Mouse (Mus musculus) heart, embryonic 13.5 days (tissue): Measurements from ENCODE around the gene Wdr25. TPM values are rescaled to one million over a fixed set of nuclear protein-coding genes. Genes with fewer than 3 reads are reported as not detected.

Experiments used
- ATAC-seq: fragments of 200-750 bp; cut with Nextera tagmentation; 2 replicates; pipeline ENCODE4 v1.8.0; 2017; ENCODE audit warnings: moderate TSS enrichment; ENCODE audit not compliant: insufficient number of reproducible peaks, low FRiP score, low TSS enrichment; ENCODE audit errors: extremely low read depth
- H3K27ac ChIP-seq: fragments of 300-500 bp; sonication (generic); replicated peaks from 2 replicates; pipeline ENCODE4 v1.5.1; 2015; ENCODE audit warnings: moderate library complexity, mild to moderate bottlenecking, inconsistent platforms
- H3K27me3 ChIP-seq: fragments of 300-500 bp; sonication (generic); replicated peaks from 2 replicates; pipeline ENCODE4 v1.6.1; 2015; ENCODE audit warnings: mild to moderate bottlenecking, inconsistent platforms
- H3K36me3 ChIP-seq: fragments of 300-500 bp; sonication (generic); 2 replicates; pipeline ENCODE4 v1.6.1; 2015; ENCODE audit warnings: mild to moderate bottlenecking, inconsistent platforms
- H3K4me1 ChIP-seq: fragments of 300-500 bp; sonication (generic); 2 replicates; pipeline ENCODE4 v1.6.1; 2015; ENCODE audit warnings: inconsistent platforms
- H3K4me2 ChIP-seq: fragments of 300-500 bp; sonication (generic); 2 replicates; pipeline ENCODE4 v1.6.1; 2015; ENCODE audit warnings: inconsistent platforms, mild to moderate bottlenecking, moderate library complexity
- H3K4me3 ChIP-seq: fragments of 300-500 bp; sonication (generic); 2 replicates; pipeline ENCODE4 v1.5.1; 2015; ENCODE audit warnings: moderate library complexity, mild to moderate bottlenecking, inconsistent platforms
- H3K9ac ChIP-seq: fragments of 300-500 bp; sonication (generic); 2 replicates; pipeline ENCODE4 v1.6.1; 2015; ENCODE audit warnings: inconsistent platforms, mild to moderate bottlenecking, moderate library complexity
- H3K9me3 ChIP-seq: fragments of 300-500 bp; sonication (generic); 2 replicates; pipeline ENCODE4 v1.6.1; 2016; ENCODE audit warnings: inconsistent platforms
- WGBS: fragments of 180-500 bp; shearing (Covaris S2); methylation state at CpG from one replicate; pipeline ENCODE4 v1.1.7; 2015; ENCODE audit warnings: mixed read lengths; 5-methylcytosine and 5-hydroxymethylcytosine counted together
- polyA plus RNA-seq: library from polyadenylated mRNA; unstranded; fragments of >200 nt; fragmentation: Nextera tagmentation; extraction: Ambion mirVana; gene quantifications from 2 replicates; pipeline ENCODE4 v1.2.1, GENCODE M21; 2015

The Wdr25 gene
- polyA plus RNA-seq, 1 experiment from 2014 or later = 6.3 TPM

GRCm38 (mm10) chr12:108915893-108916292 lies 22.5 kb downstream of the Wdr25 start:
- no peak overlapping the region for H3K9ac ChIP-seq
- no peak overlapping the region for H3K27ac ChIP-seq
- H3K27me3 ChIP-seq = no peaks in the 10 kb centered on the region
- no peaks in the 10 kb centered on the region; the same call in 1 of the 2 replicates for H3K9me3 ChIP-seq
- ATAC-seq = no peak
- no peaks in the 10 kb centered on the region for H3K4me1 ChIP-seq
- H3K36me3 ChIP-seq = no peaks in the 10 kb centered on the region
- H3K4me3 ChIP-seq = no peak overlapping the region
- no peak overlapping the region for H3K4me2 ChIP-seq
- WGBS = 27% methylated on average over 6 of the region's 6 CpGs

- Histone ChIP-seq H3K4me2 (no peak overlapping the region), H3K4me3 (no peak overlapping the region), H3K9ac (no peak overlapping the region), H3K27me3 (no peaks in the 10 kb centered on the region), H3K9me3 (no peaks in the 10 kb centered on the region; the same call in 1 of the 2 replicates), H3K4me1 (no peaks in the 10 kb centered on the region), H3K27ac (no peak overlapping the region), H3K36me3 (no peaks in the 10 kb centered on the region)
- ATAC-seq = no peak
- 81% methylated on average over 7 of the region's 7 CpGs for WGBS
Measured at GRCm38 (mm10) chr12:108916447-108917042, 23.1 kb downstream of the Wdr25 start.

- no peaks in the 10 kb centered on the region for H3K36me3 ChIP-seq
- 75% methylated on average over 9 of the region's 9 CpGs for WGBS
- no peak overlapping the region for H3K9ac ChIP-seq
- H3K27ac ChIP-seq = no peak overlapping the region
- no peak overlapping the region for H3K4me3 ChIP-seq
- H3K4me1 ChIP-seq = no peaks in the 10 kb centered on the region
- H3K9me3 ChIP-seq = no peaks in the 10 kb centered on the region; the same call in 1 of the 2 replicates
- no peak for ATAC-seq
- no peaks in the 10 kb centered on the region for H3K27me3 ChIP-seq
- no peak overlapping the region for H3K4me2 ChIP-seq
Measured at GRCm38 (mm10) chr12:108917509-108917908, 24.1 kb downstream of the Wdr25 start.

DNA sequence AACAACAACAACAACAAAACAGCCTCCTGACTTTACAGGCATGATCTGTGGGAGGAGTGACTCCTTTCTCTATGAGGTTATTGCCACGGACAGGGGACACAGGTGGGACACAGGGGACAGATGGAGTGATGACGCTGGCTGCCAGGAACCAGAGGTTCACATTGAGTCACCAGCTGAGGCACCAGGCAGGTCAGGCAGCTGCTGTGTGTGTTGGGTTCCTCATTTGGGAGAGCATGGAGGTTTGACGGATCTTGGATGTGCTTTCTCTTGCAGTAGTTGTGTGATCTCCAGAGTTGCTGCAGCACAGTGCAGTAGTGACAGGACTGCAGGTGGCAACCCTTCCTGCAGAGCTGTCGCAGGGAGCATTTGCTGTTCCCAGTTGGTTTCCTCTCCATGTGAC lies 25.3 kb downstream of the Wdr25 start:
- no peak for ATAC-seq
- WGBS = 56% methylated on average over 4 of the region's 4 CpGs
- no peaks in the 10 kb centered on the region for H3K36me3 ChIP-seq
- H3K4me3 ChIP-seq = no peak overlapping the region
- H3K4me1 ChIP-seq = no peaks in the 10 kb centered on the region
- H3K9ac ChIP-seq = no peak overlapping the region
- no peak overlapping the region for H3K27ac ChIP-seq
- no peaks in the 10 kb centered on the region for H3K27me3 ChIP-seq
- no peak overlapping the region for H3K4me2 ChIP-seq
- H3K9me3 ChIP-seq = no peaks in the 10 kb centered on the region; the same call in 1 of the 2 replicates

DNA sequence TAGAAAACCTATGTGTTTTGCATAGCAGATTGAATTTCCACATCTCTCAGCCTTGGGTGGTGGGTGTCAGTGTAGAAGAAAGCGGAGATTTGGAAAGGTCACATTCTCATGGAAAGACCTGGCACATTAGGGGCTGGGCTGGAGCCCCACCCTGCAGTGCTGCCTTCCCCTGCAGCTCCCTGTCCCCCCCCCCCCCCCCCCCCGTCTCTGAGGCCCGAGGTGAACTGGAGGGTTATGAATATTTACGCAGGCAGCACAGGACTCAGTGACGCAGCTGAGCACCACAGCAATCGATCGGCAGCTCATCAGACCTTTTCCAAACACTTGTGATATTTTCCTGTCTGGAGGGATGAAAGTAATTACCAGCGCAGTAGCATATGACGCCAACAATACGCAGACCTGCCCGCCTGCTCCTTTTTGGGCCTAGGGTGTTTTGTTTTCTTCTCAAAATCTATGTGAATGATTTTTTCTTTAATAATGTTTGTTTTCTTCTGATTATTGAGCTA lies 33.2 kb downstream of the Wdr25 start:
- Histone ChIP-seq H3K27ac (no peak overlapping the region), H3K36me3 (no peaks in the 10 kb centered on the region), H3K4me2 (no peak overlapping the region), H3K4me1 (no peaks in the 10 kb centered on the region), H3K4me3 (no peak overlapping the region), H3K9ac (no peak overlapping the region), H3K27me3 (no peaks in the 10 kb centered on the region), H3K9me3 (no peaks in the 10 kb centered on the region)
- no peak for ATAC-seq
- WGBS = 84% methylated on average over 9 of the region's 11 CpGs

GRCm38 (mm10) chr12:108928249-108928648 lies 34.8 kb downstream of the Wdr25 start:
- no peak overlapping the region for H3K4me2 ChIP-seq
- H3K9me3 ChIP-seq = no peaks in the 10 kb centered on the region
- H3K9ac ChIP-seq = no peak overlapping the region
- H3K36me3 ChIP-seq = no peaks in the 10 kb centered on the region
- no peak for ATAC-seq
- WGBS = 70% methylated on average over 2 of the region's 2 CpGs
- H3K4me1 ChIP-seq = no peaks in the 10 kb centered on the region
- no peak overlapping the region for H3K4me3 ChIP-seq
- no peaks in the 10 kb centered on the region for H3K27me3 ChIP-seq
- no peak overlapping the region for H3K27ac ChIP-seq

GRCm38 (mm10) chr12:108929475-108929874 lies 36.0 kb downstream of the Wdr25 start:
- ATAC-seq = no peak
- no peaks in the 10 kb centered on the region for H3K4me1 ChIP-seq
- no peak overlapping the region for H3K9ac ChIP-seq
- H3K4me2 ChIP-seq = no peak overlapping the region
- no peak overlapping the region for H3K27ac ChIP-seq
- no peaks in the 10 kb centered on the region for H3K27me3 ChIP-seq
- no peak overlapping the region for H3K4me3 ChIP-seq
- H3K36me3 ChIP-seq = no peaks in the 10 kb centered on the region
- 45% methylated on average over 3 of the region's 3 CpGs for WGBS
- H3K9me3 ChIP-seq = no peaks in the 10 kb centered on the region

DNA sequence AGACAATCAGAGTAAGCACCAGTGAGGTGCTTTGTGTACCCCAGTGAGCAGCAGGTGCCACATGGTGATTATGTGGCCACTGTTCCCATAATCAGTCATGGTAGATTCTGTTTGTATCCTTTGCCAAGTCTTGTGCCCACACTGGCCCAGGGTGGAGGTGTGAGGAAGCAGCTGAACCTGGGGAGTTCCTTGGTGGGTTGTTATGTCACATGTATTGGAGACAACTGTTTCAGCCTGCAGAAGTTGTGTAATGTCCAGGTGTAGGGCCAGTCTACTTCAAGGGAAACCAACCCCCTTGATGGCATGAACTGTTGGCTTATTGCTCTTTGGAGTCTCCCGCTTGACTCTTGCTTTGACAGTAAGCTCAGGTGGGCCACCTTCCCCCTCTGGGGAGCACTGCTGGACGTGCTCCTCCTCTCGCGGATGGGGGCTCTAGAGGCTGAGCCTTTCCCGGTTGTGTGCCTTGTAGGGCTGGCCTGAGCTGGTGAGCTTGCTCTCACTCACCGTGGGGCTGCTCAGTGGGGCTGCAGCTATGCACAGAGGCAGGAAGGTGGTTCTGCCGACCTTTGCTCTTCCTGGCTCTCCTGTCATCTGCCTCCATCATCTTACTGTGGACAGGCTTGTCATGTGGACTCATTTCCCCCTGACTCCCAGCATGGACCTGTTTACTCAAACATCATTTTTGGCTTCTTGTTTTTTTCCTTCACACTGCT lies 38.1 kb downstream of the Wdr25 start:
- WGBS = 53% methylated on average over 7 of the region's 7 CpGs
- Histone ChIP-seq H3K9ac (no peak overlapping the region), H3K27me3 (no peaks in the 10 kb centered on the region), H3K27ac (no peak overlapping the region), H3K9me3 (no peaks in the 10 kb centered on the region), H3K4me3 (no peak overlapping the region), H3K4me1 (peaks cover 4% of the 10 kb centered on the region), H3K4me2 (no peak overlapping the region), H3K36me3 (no peaks in the 10 kb centered on the region)
- no peak for ATAC-seq

- no peak overlapping the region for H3K9ac ChIP-seq
- peaks cover 8% of the 10 kb centered on the region for H3K4me1 ChIP-seq
- H3K9me3 ChIP-seq = no peaks in the 10 kb centered on the region
- WGBS = 64% methylated on average over 2 of the region's 3 CpGs
- no peak overlapping the region for H3K4me3 ChIP-seq
- H3K36me3 ChIP-seq = no peaks in the 10 kb centered on the region
- H3K4me2 ChIP-seq = no peak overlapping the region
- no peak for ATAC-seq
- no peaks in the 10 kb centered on the region for H3K27me3 ChIP-seq
- H3K27ac ChIP-seq = no peak overlapping the region
Measured at GRCm38 (mm10) chr12:108932113-108932512, 38.7 kb downstream of the Wdr25 start.

GRCm38 (mm10) chr12:108934231-108934630 lies 40.8 kb downstream of the Wdr25 start:
- no peaks in the 10 kb centered on the region for H3K36me3 ChIP-seq

GRCm38 (mm10) chr12:108936834-108937233 lies 43.4 kb downstream of the Wdr25 start:
- H3K9me3 ChIP-seq = no peaks in the 10 kb centered on the region
- no peak overlapping the region for H3K27ac ChIP-seq
- no peak for ATAC-seq
- H3K4me1 ChIP-seq = peaks cover 8% of the 10 kb centered on the region
- no peaks in the 10 kb centered on the region for H3K36me3 ChIP-seq
- H3K4me2 ChIP-seq = no peak overlapping the region
- 53% methylated on average over 6 of the region's 6 CpGs for WGBS
- H3K9ac ChIP-seq = no peak overlapping the region
- H3K27me3 ChIP-seq = no peaks in the 10 kb centered on the region
- H3K4me3 ChIP-seq = no peak overlapping the region

More at GRCm38 (mm10) chr12:108934231-108934630, 40.8 kb downstream of the Wdr25 start:
- H3K4me1 ChIP-seq = peaks cover 8% of the 10 kb centered on the region
- no peak overlapping the region for H3K4me2 ChIP-seq
- no peak for ATAC-seq
- no peaks in the 10 kb centered on the region for H3K9me3 ChIP-seq
- H3K27ac ChIP-seq = no peak overlapping the region
- no peak overlapping the region for H3K4me3 ChIP-seq
- no peaks in the 10 kb centered on the region for H3K27me3 ChIP-seq
- H3K9ac ChIP-seq = no peak overlapping the region
- WGBS = 75% methylated on average over 6 of the region's 6 CpGs

DNA sequence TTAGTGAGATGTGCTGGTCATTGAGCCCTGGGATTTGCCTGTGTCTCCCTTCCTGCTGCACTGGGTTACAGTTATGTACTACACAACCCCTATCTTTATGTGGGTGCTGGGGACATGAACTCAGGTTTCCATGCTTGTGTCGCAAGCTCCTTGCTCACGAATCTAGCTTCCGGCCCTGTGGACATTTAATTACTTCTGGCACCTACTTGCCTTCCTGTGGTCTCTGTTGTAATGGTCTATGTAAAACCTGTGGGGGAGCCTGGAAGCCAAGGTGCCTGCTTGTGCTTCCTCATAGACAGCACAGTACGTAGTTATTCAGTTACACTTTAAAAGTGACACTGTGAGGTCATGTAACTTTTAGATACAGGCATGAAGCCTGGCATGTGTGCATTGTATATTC lies 44.1 kb downstream of the Wdr25 start:
- no peak overlapping the region for H3K27ac ChIP-seq
- no peak for ATAC-seq
- H3K36me3 ChIP-seq = no peaks in the 10 kb centered on the region
- no peak overlapping the region for H3K4me3 ChIP-seq
- H3K9me3 ChIP-seq = no peaks in the 10 kb centered on the region
- no peak overlapping the region for H3K4me2 ChIP-seq
- no peaks in the 10 kb centered on the region for H3K27me3 ChIP-seq
- peaks cover 8% of the 10 kb centered on the region for H3K4me1 ChIP-seq
- no peak overlapping the region for H3K9ac ChIP-seq
- WGBS = 76% methylated on average over 4 of the region's 4 CpGs
